Mouse (Mus musculus): ENCODE measurements around the gene Rbm45. TPM values are rescaled to one million over a fixed set of nuclear protein-coding genes. Genes with fewer than 3 reads are reported as not detected.

Gene Rbm45
- 10 to 100 TPM in 2 of 4 experiments, 1 to 10 TPM in 2; 8.0 to 11.9 (median 10.4) TPM for total RNA-seq (2022)

DNA sequence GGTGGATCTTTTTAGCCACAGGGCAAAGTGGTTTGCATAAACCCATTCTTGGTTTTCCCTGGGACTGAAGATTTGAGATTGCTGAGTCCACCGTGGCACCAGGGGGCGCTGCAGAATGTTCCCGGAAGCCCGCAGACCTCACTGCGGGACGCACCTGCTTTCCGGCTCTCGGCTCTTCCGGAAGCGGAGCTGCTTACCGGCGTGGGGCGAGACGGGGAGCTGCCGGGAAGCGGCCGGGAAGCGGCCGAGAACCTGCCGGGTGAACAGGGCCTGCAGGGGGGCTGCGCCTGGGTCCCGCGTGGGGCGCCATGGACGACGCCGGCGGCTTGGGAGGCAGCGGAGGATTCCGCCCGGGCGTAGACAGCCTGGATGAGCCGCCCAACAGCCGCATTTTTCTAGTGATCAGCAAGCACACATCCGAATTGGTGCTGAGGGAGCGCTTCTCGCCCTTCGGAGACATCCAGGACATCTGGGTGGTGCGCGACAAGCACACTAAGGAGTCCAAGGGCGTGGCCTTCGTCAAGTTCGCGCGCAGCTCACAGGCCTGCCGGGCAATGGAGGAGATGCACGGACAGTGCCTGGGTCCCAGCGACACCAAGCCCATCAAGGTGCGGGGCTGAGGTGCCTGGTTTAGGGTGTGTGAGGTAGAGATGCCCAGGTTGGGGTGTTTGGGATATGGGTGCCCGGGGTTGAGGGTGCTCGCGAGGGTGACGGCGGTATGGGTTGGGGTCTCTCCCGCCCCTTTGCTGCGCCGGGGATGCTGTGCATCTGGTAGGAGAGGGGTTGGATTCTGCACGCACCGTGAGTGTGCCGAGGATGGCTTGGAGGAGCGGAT is at the start of gene Rbm45:
TSS of gene Rbm45 (plus strand) at position 164 of the 835 bp plus-strand sequence.
- DNase-seq (ENCODE audit: low spot score in 2 of 2) = peak; percentile 71

DNA sequence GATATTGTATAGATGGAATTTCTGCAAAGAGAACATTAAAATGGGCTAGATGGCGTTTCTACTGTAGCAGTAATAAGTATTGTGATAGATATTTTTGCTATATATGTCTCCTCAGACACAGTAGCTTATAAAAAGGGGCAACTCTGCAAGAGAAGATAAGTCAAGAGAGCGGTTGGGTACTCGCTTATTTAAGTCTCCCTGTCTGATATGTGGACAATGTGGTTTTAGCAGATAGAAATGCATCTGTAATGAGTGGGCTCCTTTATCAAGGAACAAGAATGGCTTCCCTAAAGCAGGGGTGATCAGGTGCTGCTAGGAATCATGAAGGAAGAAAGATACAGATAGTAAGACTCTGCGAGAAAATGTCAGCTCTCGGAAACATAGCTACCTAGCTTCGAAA is 49.4 kb upstream of the Rbm45 start:
- DNase-seq (ENCODE audit: low spot score in 2 of 2) = no peak

DNA sequence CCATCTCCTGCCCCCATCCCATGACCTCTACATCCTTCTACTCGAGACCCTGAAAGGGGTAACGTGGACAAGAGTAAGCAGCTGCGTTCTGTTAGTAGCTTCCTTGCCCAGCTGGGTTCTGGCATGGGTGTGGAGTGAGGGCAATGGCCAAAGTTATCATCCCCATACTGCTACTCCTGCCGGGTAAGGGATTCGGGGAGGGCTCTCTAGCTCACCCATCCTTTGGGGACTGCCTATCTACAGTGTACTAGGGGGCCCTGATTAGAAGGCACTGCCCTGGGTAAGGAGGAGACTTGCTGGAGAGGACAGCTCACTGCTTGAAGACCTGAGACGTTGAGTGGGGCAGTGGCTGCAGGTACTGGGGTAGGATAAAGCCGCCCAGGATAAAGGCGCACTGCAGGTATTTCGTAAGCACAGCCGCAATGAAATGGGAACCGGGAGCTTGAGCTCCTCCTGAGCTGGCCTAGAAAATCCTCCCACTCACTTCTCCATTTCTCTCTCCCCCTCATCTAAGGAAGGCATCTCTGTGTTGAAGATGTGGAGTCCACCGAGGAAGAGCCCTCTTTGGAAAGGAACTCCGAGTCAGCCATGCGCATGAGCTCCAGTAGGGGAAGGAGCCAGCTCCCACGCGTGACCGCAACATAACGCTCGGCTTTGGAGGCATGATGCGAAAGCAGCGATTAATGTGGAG is 46.5 kb upstream of the Rbm45 start:
- DNase-seq (ENCODE audit: low spot score in 2 of 2) = no peak

DNA sequence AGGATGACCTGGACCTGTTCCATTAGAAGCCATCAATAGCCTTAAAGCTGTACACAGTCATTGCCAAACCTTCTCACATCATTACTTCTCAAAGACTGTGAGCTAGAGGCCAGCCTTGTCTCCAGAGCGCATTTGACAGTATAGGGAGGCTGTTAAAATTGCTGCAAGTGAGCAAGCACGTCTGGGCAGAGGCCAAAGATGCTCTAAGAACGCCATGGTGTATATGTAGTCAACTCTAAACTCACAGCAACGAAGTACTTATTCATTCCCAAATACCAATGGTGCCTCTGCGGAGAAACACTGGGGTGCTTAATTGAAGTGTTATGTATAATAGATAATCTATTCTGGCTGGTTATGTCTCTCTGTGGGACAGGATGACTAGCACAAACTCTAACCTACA is 45.3 kb upstream of the Rbm45 start:
- DNase-seq (ENCODE audit: low spot score in 2 of 2) = no peak

GRCm38 (mm10) chr2:76326161-76326560 is 43.6 kb upstream of the Rbm45 start:
- DNase-seq (ENCODE audit: low spot score in 2 of 2) = no peak

GRCm38 (mm10) chr2:76330081-76330480 is 39.7 kb upstream of the Rbm45 start:
- no peak for DNase-seq (ENCODE audit: low spot score in 2 of 2)

GRCm38 (mm10) chr2:76332161-76332805 is 37.5 kb upstream of the Rbm45 start:
- DNase-seq (ENCODE audit: low spot score in 2 of 2) = no peak

DNA sequence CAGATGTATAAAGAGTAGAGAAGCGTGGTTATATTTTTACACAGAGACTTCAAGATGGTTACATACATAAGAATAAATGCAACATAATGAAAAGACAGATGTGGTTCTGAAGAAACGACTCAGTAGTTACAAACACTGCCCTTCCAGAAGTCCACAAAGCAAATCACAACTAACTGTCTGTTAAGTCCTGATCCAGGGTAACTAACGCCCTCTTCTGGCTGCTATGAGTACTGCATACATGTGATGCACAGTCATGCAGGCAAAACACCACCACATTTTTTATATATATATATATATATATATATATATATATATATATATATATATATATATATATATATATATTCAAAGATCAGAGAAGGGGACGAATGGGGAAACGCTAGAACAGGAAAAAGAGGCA is 35.2 kb upstream of the Rbm45 start:
- DNase-seq (ENCODE audit: low spot score in 2 of 2) = no peak

DNA sequence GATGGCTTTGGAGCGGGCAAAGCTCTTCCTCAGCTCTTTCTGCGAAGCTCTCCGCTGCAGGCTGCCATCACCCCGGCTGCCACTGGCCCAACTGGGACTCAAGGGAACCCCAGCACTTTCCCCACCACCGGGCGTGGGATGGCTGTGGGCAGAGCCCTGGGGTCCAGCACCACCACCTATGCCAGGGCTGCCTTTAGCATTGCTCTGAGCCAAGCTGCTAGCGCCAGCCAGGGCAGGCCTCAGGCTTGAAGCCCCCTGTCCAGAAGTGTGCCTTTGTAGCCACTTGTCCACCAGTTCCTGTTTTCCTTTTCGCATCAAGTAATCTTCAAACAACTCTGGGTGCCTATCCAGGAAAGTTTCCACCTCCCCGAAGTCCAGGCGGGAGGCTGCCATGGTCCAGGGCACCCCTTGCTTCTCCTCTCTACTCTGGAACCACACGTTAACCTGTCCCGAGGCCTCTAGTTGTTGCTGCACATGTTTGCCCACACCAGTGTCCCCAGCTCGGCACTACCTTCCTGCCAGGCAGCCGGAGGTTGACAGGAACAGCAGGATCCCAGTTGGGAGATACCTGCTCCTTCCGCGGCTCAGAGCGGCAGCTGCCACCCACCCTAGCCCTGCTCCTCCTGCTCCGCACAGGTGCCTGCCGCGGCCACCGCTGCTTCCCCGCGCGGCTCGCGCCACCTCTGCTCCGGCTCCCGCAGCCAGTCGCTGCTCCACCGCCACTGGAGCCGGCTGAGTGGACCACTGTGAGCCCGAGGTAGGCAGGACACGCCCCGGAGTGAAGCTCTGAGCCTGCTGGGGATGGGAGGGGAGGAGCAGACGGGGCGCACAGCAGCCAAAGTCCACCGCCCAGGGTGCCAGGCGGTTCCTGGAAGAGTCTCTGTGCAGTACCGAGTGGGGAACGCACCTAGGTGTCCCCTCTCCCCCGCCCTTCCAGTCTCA is 31.3 kb upstream of the Rbm45 start, which contains the start of gene Pde11a:
TSS of gene Pde11a (minus strand) at position 560 of the 942 bp plus-strand sequence.
- DNase-seq (ENCODE audit: low spot score in 2 of 2) = no peak

- DNase-seq (ENCODE audit: low spot score in 2 of 2) = no peak
These were observed 27.6 kb upstream of the Rbm45 start for GRCm38 (mm10) chr2:76342146-76342545.

- DNase-seq (ENCODE audit: low spot score in 2 of 2) = no peak
These were observed 21.9 kb upstream of the Rbm45 start for GRCm38 (mm10) chr2:76347839-76348238.

- no peak for DNase-seq (ENCODE audit: low spot score in 2 of 2)
These were observed 9.6 kb upstream of the Rbm45 start, which contains the start of gene Cyct for GRCm38 (mm10) chr2:76360226-76360625. Gene Cyct, minus strand, starts transcription at chr2:76360450.

DNA sequence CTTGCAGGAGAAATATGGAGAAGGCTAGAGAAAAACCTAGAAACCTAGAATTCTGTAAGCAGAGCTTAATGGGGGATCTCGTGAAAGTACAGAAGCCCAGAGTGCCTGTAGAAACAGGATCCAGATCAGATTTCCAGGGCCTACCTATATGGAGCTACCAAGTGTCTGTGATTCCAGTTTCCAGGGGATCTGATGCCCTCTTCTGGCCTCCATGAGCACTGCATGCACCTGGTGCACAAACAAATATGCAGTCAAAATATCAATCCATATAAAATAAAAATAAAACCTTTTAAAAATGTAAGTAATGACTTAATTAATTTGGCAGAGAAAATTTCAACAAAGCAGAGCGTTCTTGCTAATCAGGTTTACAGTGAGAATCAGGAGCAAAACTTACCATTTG is 7.7 kb upstream of the Rbm45 start:
- DNase-seq (ENCODE audit: low spot score in 2 of 2) = no peak

DNA sequence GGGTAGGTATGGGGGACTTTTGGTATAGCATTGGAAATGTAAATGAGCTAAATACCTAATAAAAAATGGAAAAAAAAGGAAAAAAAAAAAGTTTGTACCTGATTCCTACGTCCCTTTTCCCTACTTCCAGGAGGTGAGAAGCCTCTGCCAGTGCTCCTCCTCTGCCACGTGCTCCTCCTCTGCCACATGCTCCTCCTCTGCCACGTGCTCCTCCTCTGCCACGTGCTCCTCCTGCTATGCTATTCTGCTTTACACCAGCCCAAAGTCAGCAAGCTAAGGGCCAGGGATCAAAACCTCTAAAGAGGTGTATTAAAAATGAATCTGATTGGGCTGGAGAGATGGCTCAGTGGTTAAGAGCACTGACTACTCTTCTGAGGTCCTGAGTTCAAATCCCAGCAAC is 4.0 kb upstream of the Rbm45 start:
- no peak for DNase-seq (ENCODE audit: low spot score in 2 of 2)

DNA sequence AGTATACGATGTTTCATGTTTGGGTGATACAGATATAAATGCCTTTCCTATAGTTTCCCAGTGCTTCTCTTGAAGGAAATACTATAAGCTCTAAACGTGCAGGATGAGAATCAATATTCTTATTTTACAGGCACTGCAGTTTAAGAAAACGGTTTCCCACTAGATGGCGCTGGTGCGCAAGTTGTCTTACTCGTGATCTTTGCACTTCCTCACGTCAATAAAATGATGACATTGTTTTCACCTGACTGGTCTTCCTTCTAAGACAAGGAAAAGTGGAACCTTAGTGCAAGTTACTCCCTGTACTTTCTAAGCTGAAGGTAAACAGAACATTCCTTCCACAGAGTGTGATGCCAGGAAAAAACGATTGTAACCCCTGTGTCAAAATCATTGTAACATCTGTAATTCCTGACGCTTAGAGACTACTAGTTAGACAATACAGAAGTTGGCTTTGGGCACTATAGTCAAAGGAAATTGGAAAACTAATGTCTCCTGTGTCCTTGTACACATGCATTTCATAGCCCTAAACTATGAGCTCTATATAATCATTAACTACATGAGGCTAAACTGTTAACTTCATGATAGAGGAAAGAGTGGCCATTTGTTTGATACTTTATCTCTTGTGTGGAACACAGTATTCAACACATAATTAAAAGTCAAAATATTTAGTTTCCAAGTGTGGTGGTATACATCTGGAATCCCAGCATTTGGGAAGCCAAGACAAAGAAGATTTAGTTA is 2.4 kb upstream of the Rbm45 start:
- DNase-seq (ENCODE audit: low spot score in 2 of 2) = peak; percentile 47 to 58

DNA sequence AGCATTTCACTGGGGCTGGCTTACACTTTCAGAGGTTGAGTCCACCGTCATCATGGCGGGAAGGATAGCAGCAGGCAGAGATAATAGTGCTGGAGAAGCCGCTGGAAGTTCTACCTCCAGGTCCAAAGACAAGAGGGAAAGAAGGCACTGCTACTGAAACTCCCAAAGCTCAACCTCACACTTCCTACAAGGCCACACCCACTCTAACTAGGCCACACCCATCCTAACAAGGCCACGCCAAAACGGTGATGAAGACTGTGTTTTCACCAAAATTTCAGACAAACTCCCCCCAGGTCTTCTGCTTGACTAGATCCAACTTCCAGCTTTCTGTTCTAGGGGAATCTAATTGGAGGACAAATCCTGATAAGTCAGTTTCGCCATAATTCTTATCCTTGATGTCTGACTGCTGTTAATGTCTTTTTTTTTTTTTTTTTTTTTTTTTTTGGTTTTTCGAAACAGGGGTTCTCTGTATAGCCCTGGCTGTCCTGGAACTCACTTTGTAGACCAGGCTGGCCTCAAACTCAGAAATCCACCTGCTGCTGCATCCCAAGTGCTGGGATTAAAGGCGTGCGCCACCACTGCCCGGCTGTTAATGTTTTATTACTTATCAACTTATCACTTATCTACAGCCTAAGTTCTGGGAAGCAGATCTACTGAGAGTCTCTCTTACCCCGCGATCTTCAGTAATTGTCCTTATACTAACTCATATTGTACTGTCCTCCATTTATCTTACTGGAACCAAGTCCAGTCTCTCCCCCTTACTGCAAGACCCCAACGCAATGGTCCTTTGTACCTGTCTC is 723 bp upstream of the Rbm45 start:
- DNase-seq (ENCODE audit: low spot score in 2 of 2) = no peak

GRCm38 (mm10) chr2:76370656-76370922 is 805 bp downstream of the Rbm45 start:
- no peak for DNase-seq (ENCODE audit: low spot score in 2 of 2)

DNA sequence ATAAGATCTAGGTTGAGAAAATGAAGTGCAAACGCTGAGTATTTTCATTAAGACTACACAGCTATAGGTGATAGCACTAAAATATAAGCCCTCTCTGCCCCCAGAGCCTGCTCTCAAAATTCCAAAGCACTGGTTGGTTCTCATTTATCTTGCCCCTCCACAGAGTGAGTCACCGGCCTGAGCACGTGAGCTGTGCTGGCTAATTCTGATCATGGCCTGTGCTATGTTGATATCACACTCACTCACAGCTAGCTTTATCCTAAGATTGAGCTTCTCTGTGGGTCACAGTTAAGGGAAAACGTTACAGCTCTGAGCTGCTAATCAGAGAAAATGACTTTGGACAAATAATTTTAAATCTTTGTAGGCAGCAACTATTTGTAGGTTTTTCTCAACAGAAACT is 2.5 kb downstream of the Rbm45 start:
- no peak for DNase-seq (ENCODE audit: low spot score in 2 of 2)

- DNase-seq (ENCODE audit: low spot score in 2 of 2) = no peak
These were observed 4.9 kb downstream of the Rbm45 start for GRCm38 (mm10) chr2:76374544-76375206.

Data from gastrocnemius, adult 8-10 months (tissue).